17 mouse cellular contexts compared by ENCODE assay signal in the genomic region with DNA sequence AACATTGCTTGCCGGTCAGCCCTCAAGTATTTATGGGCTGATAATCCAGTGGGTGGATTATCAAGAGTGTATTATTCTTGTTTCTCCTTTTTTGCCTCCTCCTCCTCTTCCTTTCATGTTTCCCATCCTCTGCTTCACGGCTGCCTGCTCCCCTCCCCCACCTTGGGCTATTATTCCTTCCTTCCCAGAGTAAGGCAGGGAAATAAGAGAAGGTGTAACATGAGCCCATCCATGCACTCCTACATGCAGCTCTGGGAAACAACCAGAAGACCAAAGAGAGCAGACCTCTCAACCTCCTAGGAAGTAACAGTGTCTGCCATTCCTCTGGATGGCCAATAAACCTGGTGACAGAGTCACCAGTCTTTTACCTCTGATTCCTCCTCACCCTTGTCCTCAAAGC.
DNase-seq lines count a peak whose midpoint lies in the region; ATAC-seq and TF ChIP-seq lines count a peak whose summit lies in the region.
"Had no signal": no experiment of that assay in that cellular context is flagged by ENCODE, and none has a peak within 500 bp of the region (broad histone marks: within the 10 kb centered on the region; RNA-seq: fewer than 3 reads in every experiment).

No protein-coding gene starts in this region.

- no peak overlapping the region for H3K4me3 ChIP-seq in intestine, embryonic 14.5 days (ENCODE audit: low read depth, low read length)
- H3K4me3 ChIP-seq in intestine, embryonic 15.5 days (replicated peaks), result no peak overlapping the region
- no peak overlapping the region for H3K4me3 ChIP-seq in stomach, embryonic 14.5 days (ENCODE audit: low read depth, low read length)
- no peak overlapping the region for H3K4me3 ChIP-seq in stomach, postnatal 0 days (ENCODE audit: low read depth, low read length)
- 0 out of 2 replicates have a peak overlapping the region, but pooled peaks have one; percentile 2 for H3K4me3 ChIP-seq in limb, embryonic 10.5 days
- H3K4me3 ChIP-seq: liver, embryonic 15.5 days had no signal

- ATAC-seq in intestine, embryonic 14.5 days (replicated peaks; ENCODE audit: low FRiP score, low TSS enrichment, low read depth), result no peak
- ATAC-seq in intestine, embryonic 15.5 days, result no peak
- ATAC-seq in stomach, embryonic 14.5 days (ENCODE audit: insufficient number of reproducible peaks, insufficient read depth, low FRiP score, low read depth), result no peak
- no peak for ATAC-seq in stomach, postnatal 0 days (ENCODE audit: low FRiP score, low TSS enrichment)
- no peak for ATAC-seq in granulocyte monocyte progenitor cell, adult 5-6 weeks (replicated peaks; ENCODE audit: poor library complexity, severe bottlenecking)
- ATAC-seq: forebrain, embryonic 16.5 days; Patski had no signal

- TF ChIP-seq CTCF in stomach, postnatal 0 days (IDR thresholded peaks at IDR 0.05; ENCODE audit: low read depth), result no peak

- no peak for DNase-seq in intestine, embryonic 14.5 days (ENCODE audit: low spot score)
- DNase-seq in stomach, postnatal 0 days (ENCODE audit: low spot score), result no peak
- peak; percentile 60 for DNase-seq in limb, embryonic 10.5 days (ENCODE audit: low spot score)
- no peak for DNase-seq in frontal cortex, adult 2 months (ENCODE audit: extremely low spot score in 1 of 2, low spot score in 1 of 2)
- DNase-seq: B cell, adult 2 months; cerebellum, postnatal 10 days; kidney, adult 11 months; right cerebral cortex, adult 18-20 months; spleen, adult 18-20 months; thymus, postnatal 36 days had no signal

- no peak overlapping the region for H3K9ac ChIP-seq in intestine, embryonic 14.5 days (ENCODE audit: low read length)
- H3K9ac ChIP-seq in intestine, embryonic 15.5 days, result no peak overlapping the region
- H3K9ac ChIP-seq in stomach, embryonic 14.5 days (replicated peaks; ENCODE audit: low read depth, low read length), result no peak overlapping the region
- H3K9ac ChIP-seq in stomach, postnatal 0 days (ENCODE audit: low read length), result no peak overlapping the region
- H3K9ac ChIP-seq: liver, embryonic 15.5 days had no signal

- H3K36me3 ChIP-seq in intestine, embryonic 14.5 days (ENCODE audit: control insufficient read depth, insufficient read depth, low read length), result no peaks in the 10 kb centered on the region
- no peaks in the 10 kb centered on the region for H3K36me3 ChIP-seq in intestine, embryonic 15.5 days
- no peaks in the 10 kb centered on the region for H3K36me3 ChIP-seq in stomach, embryonic 14.5 days (ENCODE audit: control insufficient read depth, insufficient read depth, low read length)
- H3K36me3 ChIP-seq in stomach, postnatal 0 days (ENCODE audit: control insufficient read depth, insufficient read depth, low read length), result no peaks in the 10 kb centered on the region
- no peaks in the 10 kb centered on the region for H3K36me3 ChIP-seq in limb, embryonic 10.5 days
- H3K36me3 ChIP-seq: liver, embryonic 15.5 days had no signal

- H3K27ac ChIP-seq in intestine, embryonic 14.5 days (ENCODE audit: low read depth), result peak overlapping the region; percentile 82; the same call in 1 of the 2 replicates
- no peak overlapping the region for H3K27ac ChIP-seq in intestine, embryonic 15.5 days
- H3K27ac ChIP-seq in stomach, embryonic 14.5 days (ENCODE audit: low read length), result peak overlapping the region; percentile 52; the same call in 1 of the 2 replicates
- no peak overlapping the region for H3K27ac ChIP-seq in stomach, postnatal 0 days (replicated peaks)
- peak overlapping the region; percentile 90 for H3K27ac ChIP-seq in limb, embryonic 10.5 days
- H3K27ac ChIP-seq: liver, embryonic 15.5 days had no signal

- TF ChIP-seq EP300 in stomach, postnatal 0 days (optimal IDR thresholded peaks at IDR 0.05), result no peak

- H3K27me3 ChIP-seq in intestine, embryonic 14.5 days (replicated peaks; ENCODE audit: control insufficient read depth, insufficient read depth, low read length), result no peaks in the 10 kb centered on the region
- H3K27me3 ChIP-seq in intestine, embryonic 15.5 days (replicated peaks), result no peaks in the 10 kb centered on the region
- no peaks in the 10 kb centered on the region for H3K27me3 ChIP-seq in stomach, embryonic 14.5 days (ENCODE audit: control insufficient read depth, insufficient read depth, low read length)
- H3K27me3 ChIP-seq in stomach, postnatal 0 days (ENCODE audit: control insufficient read depth, insufficient read depth, low read length), result no peaks in the 10 kb centered on the region
- no peaks in the 10 kb centered on the region for H3K27me3 ChIP-seq in limb, embryonic 10.5 days (ENCODE audit: low read depth, poor library complexity, severe bottlenecking)
- H3K27me3 ChIP-seq: liver, embryonic 15.5 days; Patski had no signal

- peaks cover 24% of the 10 kb centered on the region for H3K4me1 ChIP-seq in intestine, embryonic 14.5 days (replicated peaks; ENCODE audit: control insufficient read depth, insufficient read depth, low read length)
- H3K4me1 ChIP-seq in intestine, embryonic 15.5 days (replicated peaks), result peaks cover 17% of the 10 kb centered on the region
- peaks cover 17% of the 10 kb centered on the region for H3K4me1 ChIP-seq in stomach, embryonic 14.5 days (ENCODE audit: control insufficient read depth, insufficient read depth, low read length)
- H3K4me1 ChIP-seq in stomach, postnatal 0 days (replicated peaks; ENCODE audit: control insufficient read depth, insufficient read depth), result peaks cover 6% of the 10 kb centered on the region; the same call in 1 of the 2 replicates
- peaks cover 38% of the 10 kb centered on the region for H3K4me1 ChIP-seq in limb, embryonic 10.5 days
- H3K4me1 ChIP-seq: liver, embryonic 15.5 days had no signal

- WGBS in intestine, embryonic 14.5 days, result 25% methylated on average over 2 of the region's 2 CpGs
- 36% methylated on average over 2 of the region's 2 CpGs for WGBS in intestine, embryonic 15.5 days
- WGBS in stomach, embryonic 14.5 days, result 31% methylated on average over 2 of the region's 2 CpGs
- whole genome bisulfite sequencing in stomach, postnatal 0 days, result 29% methylated on average over 2 of the region's 2 CpGs
- 9% methylated on average over 2 of the region's 2 CpGs for WGBS in limb, embryonic 10.5 days

- H3K9me3 ChIP-seq in intestine, embryonic 14.5 days (ENCODE audit: control insufficient read depth, low read length), result no peaks in the 10 kb centered on the region
- H3K9me3 ChIP-seq in intestine, embryonic 15.5 days, result no peaks in the 10 kb centered on the region
- no peaks in the 10 kb centered on the region for H3K9me3 ChIP-seq in stomach, embryonic 14.5 days (ENCODE audit: control insufficient read depth, low read depth, low read length)
- H3K9me3 ChIP-seq in stomach, postnatal 0 days (ENCODE audit: control insufficient read depth, low read length), result no peaks in the 10 kb centered on the region
- no peaks in the 10 kb centered on the region for H3K9me3 ChIP-seq in limb, embryonic 10.5 days (replicated peaks)
- H3K9me3 ChIP-seq: liver, embryonic 15.5 days had no signal

- H3K4me2 ChIP-seq in intestine, embryonic 14.5 days (ENCODE audit: low read length), result no peak overlapping the region
- no peak overlapping the region for H3K4me2 ChIP-seq in intestine, embryonic 15.5 days (replicated peaks)
- H3K4me2 ChIP-seq in stomach, embryonic 14.5 days (replicated peaks; ENCODE audit: low read depth, low read length), result no peak overlapping the region
- H3K4me2 ChIP-seq in stomach, postnatal 0 days (replicated peaks; ENCODE audit: low read depth), result no peak overlapping the region
- H3K4me2 ChIP-seq: liver, embryonic 15.5 days; midbrain, embryonic 11.5 days had no signal

Comparison
In these comparisons a context has a peak if more than half of its experiments do, and no peak if none do; other contexts are left out.
1. H3K27ac ChIP-seq: peak in intestine, embryonic 14.5 days (single experiment), stomach, embryonic 14.5 days (single experiment) and limb, embryonic 10.5 days (single experiment); none in intestine, embryonic 15.5 days (single experiment) and stomach, postnatal 0 days (single experiment).